Mouse (Mus musculus) liver, adult 2 months (tissue): ENCODE data around the gene Brf1. TPM values are rescaled to one million over a fixed set of nuclear protein-coding genes. Genes with fewer than 3 reads are reported as not detected.

Experiments used
- DNase-seq: peaks from one replicate; pipeline ENCODE4 v3.0.0-alpha.2; 2011; ENCODE audit warnings: low read depth, low spot score; ENCODE audit errors: extremely low read depth
- H3K27ac ChIP-seq: fragments of 200-500 bp; replicated peaks from 2 replicates; pipeline ENCODE4 v1.5.1; 2012; ENCODE audit warnings: low read depth, mild to moderate bottlenecking, control low read depth, inconsistent platforms, low read length; ENCODE audit not compliant: insufficient read depth
- H3K27me3 ChIP-seq: fragments of 200-500 bp; 2 replicates; pipeline ENCODE4 v1.6.1; 2012; ENCODE audit warnings: mild to moderate bottlenecking, moderate library complexity, low read length, inconsistent platforms; ENCODE audit not compliant: control insufficient read depth, insufficient read depth
- H3K36me3 ChIP-seq: fragments of 200-500 bp; 2 replicates; pipeline ENCODE4 v1.6.1; 2012; ENCODE audit warnings: low read length, inconsistent platforms; ENCODE audit not compliant: control insufficient read depth, insufficient read depth
- H3K4me1 ChIP-seq: fragments of 200-500 bp; 2 replicates; pipeline ENCODE4 v1.6.1; 2011; ENCODE audit warnings: low read length; ENCODE audit not compliant: control insufficient read depth, insufficient read depth
- H3K4me3 ChIP-seq: fragments of 200-500 bp; 2 replicates; pipeline ENCODE4 v1.5.1; 2011; ENCODE audit warnings: low read depth, mild to moderate bottlenecking, control low read depth, low read length, moderate library complexity; ENCODE audit not compliant: insufficient read depth
- H3K79me2 ChIP-seq: fragments of 200-500 bp; 2 replicates; pipeline ENCODE4 v1.6.1; 2012; ENCODE audit warnings: inconsistent platforms, mild to moderate bottlenecking, low read length, moderate library complexity; ENCODE audit not compliant: control insufficient read depth, insufficient read depth
- H3K9ac ChIP-seq: fragments of 200-500 bp; 2 replicates; pipeline ENCODE4 v1.6.1; 2012; ENCODE audit warnings: low read depth, mild to moderate bottlenecking, control low read depth, inconsistent platforms, low read length
- CTCF ChIP-seq: fragments of 200-500 bp; IDR thresholded peaks from 2 replicates; pipeline ENCODE4 v1.5.1; 2011; ENCODE audit warnings: low read depth, low read length, control low read depth
- POLR2A ChIP-seq: fragments of 200-500 bp; IDR thresholded peaks from 2 replicates; pipeline ENCODE4 v1.6.1; 2011; ENCODE audit warnings: low read length, control low read depth; ENCODE audit not compliant: insufficient read depth; ENCODE audit errors: extremely low read depth
- WGBS: fragments of 180-500 bp; shearing (Covaris S2); methylation state at CpG from one replicate; pipeline ENCODE4 v1.1.7; 2018; 5-methylcytosine and 5-hydroxymethylcytosine counted together
- polyA plus RNA-seq: library from polyadenylated mRNA; depleted of rRNA; stranded (reverse); fragments of >200 nt; gene quantifications from 2 replicates; pipeline ENCODE4 v1.2.3, GENCODE M21; 2012
- total RNA-seq: library from RNA; depleted of rRNA; stranded (reverse); fragments of >200 nt; gene quantifications from 2 replicates; pipeline ENCODE4 v1.2.3, GENCODE M21; 2014

The Brf1 gene
- total and polyA plus RNA-seq, 2 experiments = 17.1 to 31.5 TPM

GRCm38 (mm10) chr12:112952926-112953565 is 47.5 kb downstream of the Brf1 start:
- TF ChIP-seq POLR2A (no peak), CTCF (no peak)
- Histone ChIP-seq H3K36me3 (no peaks in the 10 kb centered on the region), H3K79me2 (no peaks in the 10 kb centered on the region), H3K27ac (no peak overlapping the region), H3K4me1 (peaks cover 3% of the 10 kb centered on the region), H3K9ac (no peak overlapping the region), H3K4me3 (no peak overlapping the region), H3K27me3 (no peaks in the 10 kb centered on the region)
- WGBS = 69% methylated on average over 3 of the region's 3 CpGs
- DNase-seq = no peak

DNA sequence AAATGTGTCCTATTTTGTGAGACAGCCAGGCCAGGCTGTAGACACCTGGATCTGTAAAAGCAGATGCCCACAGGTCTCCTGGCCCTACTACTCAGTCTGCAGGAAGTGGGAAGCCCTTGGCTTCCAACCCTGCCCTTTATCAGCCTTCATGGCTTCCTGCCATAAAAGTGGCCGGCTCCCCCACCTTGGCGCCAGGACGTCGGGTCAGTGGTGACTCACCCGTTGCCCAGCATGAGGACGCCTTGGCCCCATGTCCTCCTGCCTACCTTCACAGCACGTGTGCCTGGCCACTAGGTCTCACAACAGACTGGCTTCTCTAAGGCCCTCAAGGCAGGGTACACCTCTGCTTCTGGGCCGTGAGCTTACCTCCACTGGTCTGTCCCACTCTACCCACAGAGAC is 48.1 kb downstream of the Brf1 start:
- no peak overlapping the region for H3K27ac ChIP-seq
- peak; percentile 35 for DNase-seq

DNA sequence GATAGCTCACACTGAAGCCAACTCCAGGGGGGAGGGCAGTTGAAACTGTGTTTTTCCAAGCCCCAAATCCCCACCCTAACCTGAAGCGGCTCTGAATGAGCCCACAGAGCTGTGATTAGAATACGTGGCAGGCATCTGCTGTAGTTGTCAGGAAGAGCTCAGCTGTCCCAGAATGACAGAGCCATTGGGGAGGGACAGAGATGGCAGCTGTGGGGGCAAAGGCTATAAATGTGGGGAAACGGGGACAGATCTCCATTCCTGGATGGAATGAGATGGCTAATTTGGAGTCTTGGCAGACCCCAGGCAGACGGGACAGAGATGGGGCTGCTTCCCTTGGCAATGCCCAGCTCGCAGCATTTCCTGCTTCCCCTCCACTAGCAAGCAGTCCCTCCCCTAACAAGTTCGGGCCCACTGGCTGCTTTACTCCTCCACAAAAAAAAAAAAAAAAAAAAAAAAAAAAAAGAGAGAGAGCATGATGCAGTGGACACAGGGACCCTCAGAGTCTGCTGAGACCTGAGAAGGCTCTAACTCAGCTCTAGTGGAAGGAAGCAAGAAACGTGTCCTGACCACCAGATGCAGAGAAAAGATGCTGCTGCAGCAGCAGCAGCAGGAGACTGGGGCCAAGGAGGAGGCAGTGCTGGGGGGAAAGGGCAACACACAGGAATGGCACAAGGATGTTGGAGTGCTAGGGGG is 49.2 kb downstream of the Brf1 start:
- H3K79me2 ChIP-seq = no peaks in the 10 kb centered on the region
- H3K27ac ChIP-seq = no peak overlapping the region
- 35% methylated on average over 7 of the region's 7 CpGs for WGBS
- H3K27me3 ChIP-seq = no peaks in the 10 kb centered on the region
- no peak overlapping the region for H3K9ac ChIP-seq
- no peaks in the 10 kb centered on the region for H3K36me3 ChIP-seq
- peaks cover 3% of the 10 kb centered on the region for H3K4me1 ChIP-seq
- H3K4me3 ChIP-seq = no peak overlapping the region
- DNase-seq = no peak
- TF ChIP-seq POLR2A (no peak), CTCF (no peak)

More for the DNA sequence above, 48.1 kb downstream of the Brf1 start:
- no peaks in the 10 kb centered on the region for H3K36me3 ChIP-seq
- no peak overlapping the region for H3K9ac ChIP-seq
- H3K4me3 ChIP-seq = no peak overlapping the region
- 21% methylated on average over 8 of the region's 8 CpGs for WGBS
- no peaks in the 10 kb centered on the region for H3K79me2 ChIP-seq
- TF ChIP-seq POLR2A (no peak), CTCF (no peak)
- no peaks in the 10 kb centered on the region for H3K27me3 ChIP-seq
- H3K4me1 ChIP-seq = peaks cover 3% of the 10 kb centered on the region

GRCm38 (mm10) chr12:112950761-112951129 is 49.8 kb downstream of the Brf1 start:
- Histone ChIP-seq H3K4me3 (peak overlapping the region; percentile 80; the same call in 1 of the 2 replicates), H3K4me1 (peaks cover 3% of the 10 kb centered on the region), H3K36me3 (no peaks in the 10 kb centered on the region), H3K27me3 (no peaks in the 10 kb centered on the region), H3K27ac (no peak overlapping the region), H3K9ac (no peak overlapping the region), H3K79me2 (no peaks in the 10 kb centered on the region)
- WGBS = 13% methylated on average over 6 of the region's 6 CpGs
- DNase-seq = no peak
- TF ChIP-seq POLR2A (no peak), CTCF (no peak)

GRCm38 (mm10) chr12:112950040-112950760 is 50.3 kb downstream of the Brf1 start:
- TF ChIP-seq POLR2A (no peak), CTCF (no peak)
- Histone ChIP-seq H3K4me1 (peaks cover 3% of the 10 kb centered on the region), H3K27me3 (no peaks in the 10 kb centered on the region), H3K79me2 (no peaks in the 10 kb centered on the region), H3K36me3 (no peaks in the 10 kb centered on the region), H3K4me3 (peak overlapping the region; percentile 80), H3K9ac (peak overlapping the region; percentile 76), H3K27ac (no peak overlapping the region)
- peak; percentile 53 for DNase-seq
- 1% methylated on average over 58 of the region's 58 CpGs for WGBS
